Mouse (Mus musculus) MEL (cell line): ENCODE data around the gene Chd1. TPM values are rescaled to one million over a fixed set of nuclear protein-coding genes. Genes with fewer than 3 reads are reported as not detected.

Experiments used
- DNase-seq: peaks from one replicate; pipeline ENCODE4 v3.0.0; 2011; ENCODE audit warnings: low read depth, low spot score
- H3K27ac ChIP-seq: 2 replicates; pipeline ENCODE4 v1.5.1; 2012; ENCODE audit warnings: low read depth, mild to moderate bottlenecking, control low read depth, low read length, moderate library complexity; ENCODE audit not compliant: control insufficient read depth
- H3K27me3 ChIP-seq, 2 experiments: fragments of 150-350 bp in 1 of 2; sonication (generic) in 1 of 2; 2 replicates each; pipeline ENCODE4 v1.6.1; 2012; ENCODE audit warnings: low read length in 2 of 2, mild to moderate bottlenecking in 2 of 2, improper control_type of control experiment in 1 of 2, moderate library complexity in 1 of 2; ENCODE audit not compliant: insufficient read depth in 2 of 2, control insufficient read depth in 1 of 2
- H3K36me3 ChIP-seq, 2 experiments: 2 replicates each; pipeline ENCODE4 v1.6.1; 2012 to 2014; ENCODE audit warnings: low read length in 2 of 2, improper control_type of control experiment in 1 of 2, inconsistent platforms in 1 of 2, mild to moderate bottlenecking in 1 of 2; ENCODE audit not compliant: insufficient read depth in 2 of 2, control insufficient read depth in 1 of 2
- H3K4me1 ChIP-seq, 2 experiments: fragments of 150-350 bp in 1 of 2; sonication (generic) in 1 of 2; 2 replicates each; pipeline ENCODE4 v1.6.1; 2012; ENCODE audit warnings: low read length in 2 of 2, improper control_type of control experiment in 1 of 2, mild to moderate bottlenecking in 1 of 2; ENCODE audit not compliant: insufficient read depth in 2 of 2, control insufficient read depth in 1 of 2
- H3K4me3 ChIP-seq, 2 experiments: fragments of 150-350 bp in 1 of 2; sonication (generic) in 1 of 2; 2 replicates each; pipeline ENCODE4 v1.5.1; 2012; ENCODE audit warnings: low read depth in 2 of 2, low read length in 2 of 2, mild to moderate bottlenecking in 2 of 2, moderate library complexity in 2 of 2, control low read depth in 1 of 2, improper control_type of control experiment in 1 of 2; ENCODE audit not compliant: control insufficient read depth in 1 of 2, insufficient read depth in 1 of 2
- H3K79me2 ChIP-seq: 2 replicates; pipeline ENCODE4 v1.6.1; 2012; ENCODE audit warnings: mild to moderate bottlenecking, low read length, moderate library complexity; ENCODE audit not compliant: control insufficient read depth, poor library complexity, insufficient read depth
- H3K9ac ChIP-seq: 2 replicates; pipeline ENCODE4 v1.6.1; 2012; ENCODE audit warnings: low read depth, mild to moderate bottlenecking, control low read depth, low read length, moderate library complexity; ENCODE audit not compliant: control insufficient read depth, poor library complexity, severe bottlenecking
- H3K9me3 ChIP-seq: fragments of 150-350 bp; sonication (generic); replicated peaks from 2 replicates; pipeline ENCODE4 v1.6.1; 2012; ENCODE audit warnings: mild to moderate bottlenecking, low read length, improper control_type of control experiment, moderate library complexity; ENCODE audit not compliant: insufficient read depth
- BHLHE40 ChIP-seq: IDR thresholded peaks from 2 replicates; pipeline ENCODE4 v1.6.1; 2012; ENCODE audit warnings: low read depth, mild to moderate bottlenecking, inconsistent platforms, low read length, improper control_type of control experiment, borderline replicate concordance
- CTCF ChIP-seq, 3 experiments: IDR thresholded peaks in 2 of 3; conservative IDR thresholded peaks in 1 of 3; 2 replicates each; pipeline ENCODE4 v1.5.1; 2011 to 2012; ENCODE audit warnings: low read length in 3 of 3, low read depth in 2 of 3, mild to moderate bottlenecking in 2 of 3, improper control_type of control experiment in 1 of 3, inconsistent platforms in 1 of 3, mixed read lengths in 1 of 3, moderate library complexity in 1 of 3; ENCODE audit not compliant: control insufficient read depth in 1 of 3, insufficient read depth in 1 of 3, poor library complexity in 1 of 3, severe bottlenecking in 1 of 3
- E2F4 ChIP-seq: IDR thresholded peaks from 2 replicates; pipeline ENCODE4 v1.6.1; 2011; ENCODE audit warnings: low read depth, low read length, improper control_type of control experiment, borderline replicate concordance
- EP300 ChIP-seq, 2 experiments: IDR thresholded peaks; 2 replicates each; pipeline ENCODE4 v1.6.1; 2011; ENCODE audit warnings: improper control_type of control experiment in 2 of 2, low read length in 2 of 2, low read depth in 1 of 2, mild to moderate bottlenecking in 1 of 2
- GABPA ChIP-seq: IDR thresholded peaks from 2 replicates; pipeline ENCODE4 v1.6.1; 2012; ENCODE audit warnings: low read depth, mild to moderate bottlenecking, inconsistent platforms, low read length, improper control_type of control experiment, moderate library complexity
- HCFC1 ChIP-seq: IDR thresholded peaks from 2 replicates; pipeline ENCODE4 v1.6.1; 2012; ENCODE audit warnings: low read depth, mild to moderate bottlenecking, inconsistent platforms, low read length, improper control_type of control experiment, moderate library complexity
- JUND ChIP-seq: IDR thresholded peaks from 2 replicates; pipeline ENCODE4 v1.6.1; 2011; ENCODE audit warnings: low read depth, mild to moderate bottlenecking, improper control_type of control experiment, low read length
- KAT2A ChIP-seq: conservative IDR thresholded peaks from 2 replicates; pipeline ENCODE4 v1.6.1; 2012; ENCODE audit warnings: low read depth, low read length, improper control_type of control experiment, inconsistent platforms
- MAFK ChIP-seq: IDR thresholded peaks from 2 replicates; pipeline ENCODE4 v1.6.1; 2011; ENCODE audit warnings: low read depth, mild to moderate bottlenecking, low read length, improper control_type of control experiment, borderline replicate concordance
- MEF2A ChIP-seq: IDR thresholded peaks from 2 replicates; pipeline ENCODE4 v1.6.1; 2014; ENCODE audit warnings: low read depth, mild to moderate bottlenecking, inconsistent platforms, low read length, improper control_type of control experiment; ENCODE audit not compliant: poor library complexity, insufficient replicate concordance, severe bottlenecking; ENCODE audit errors: extremely low read depth
- MXI1 ChIP-seq: IDR thresholded peaks from 2 replicates; pipeline ENCODE4 v1.6.1; 2011; ENCODE audit warnings: mild to moderate bottlenecking, low read depth, low read length, improper control_type of control experiment
- MYB ChIP-seq: IDR thresholded peaks from 2 replicates; pipeline ENCODE4 v1.6.1; 2011; ENCODE audit warnings: mild to moderate bottlenecking, low read depth, low read length, improper control_type of control experiment
- NELFE ChIP-seq: IDR thresholded peaks from 2 replicates; pipeline ENCODE4 v1.6.1; 2011; ENCODE audit warnings: low read depth, low read length, improper control_type of control experiment
- NRF1 ChIP-seq: IDR thresholded peaks from 2 replicates; pipeline ENCODE4 v1.6.1; 2014; ENCODE audit warnings: low read depth, mild to moderate bottlenecking, inconsistent platforms, low read length, improper control_type of control experiment, moderate library complexity; ENCODE audit not compliant: poor library complexity, insufficient read depth, severe bottlenecking
- POLR2AphosphoS2 ChIP-seq: IDR thresholded peaks from 2 replicates; pipeline ENCODE4 v1.6.1; 2011; ENCODE audit warnings: low read length, improper control_type of control experiment
- POLR2AphosphoS5 ChIP-seq: IDR thresholded peaks from 2 replicates; pipeline ENCODE4 v1.6.1; 2012; ENCODE audit warnings: low read depth, borderline replicate concordance, mild to moderate bottlenecking, inconsistent platforms, low read length, moderate library complexity, mixed read lengths
- RCOR1 ChIP-seq: IDR thresholded peaks from 2 replicates; pipeline ENCODE4 v1.6.1; 2012; ENCODE audit warnings: low read depth, mild to moderate bottlenecking, inconsistent platforms, low read length, improper control_type of control experiment
- SIN3A ChIP-seq: IDR thresholded peaks from 2 replicates; pipeline ENCODE4 v1.6.1; 2012; ENCODE audit warnings: low read length, improper control_type of control experiment, inconsistent platforms
- SMC3 ChIP-seq: IDR thresholded peaks from 2 replicates; pipeline ENCODE4 v1.6.1; 2011; ENCODE audit warnings: low read depth, low read length, improper control_type of control experiment
- TBP ChIP-seq: IDR thresholded peaks from 2 replicates; pipeline ENCODE4 v1.8.0; 2011; ENCODE audit warnings: low read depth, low read length, improper control_type of control experiment
- USF1 ChIP-seq: IDR thresholded peaks from 2 replicates; pipeline ENCODE4 v1.6.1; 2014; ENCODE audit warnings: low read depth, mild to moderate bottlenecking, inconsistent platforms, low read length, improper control_type of control experiment, moderate library complexity
- ZKSCAN1 ChIP-seq: IDR thresholded peaks from 2 replicates; pipeline ENCODE4 v1.6.1; 2012; ENCODE audit warnings: low read depth, mild to moderate bottlenecking, inconsistent platforms, low read length, improper control_type of control experiment, moderate library complexity
- ZMIZ1 ChIP-seq: IDR thresholded peaks from 2 replicates; pipeline ENCODE4 v1.6.1; 2012; ENCODE audit warnings: low read depth, mild to moderate bottlenecking, inconsistent platforms, low read length, improper control_type of control experiment, moderate library complexity
- ZNF384 ChIP-seq: IDR thresholded peaks from 2 replicates; pipeline ENCODE4 v1.6.1; 2012; ENCODE audit warnings: low read depth, mild to moderate bottlenecking, inconsistent platforms, low read length, improper control_type of control experiment
- polyA plus RNA-seq, 2 experiments: library from polyadenylated mRNA; stranded (reverse) in 1 of 2; unstranded in 1 of 2; fragments of >175 nt in 1 of 2; fragments of >200 nt in 1 of 2; gene quantifications; 2 replicates each; pipeline versions ENCODE4 v1.2.1 to v1.2.4; 2012; ENCODE audit warnings: low replicate concordance in 2 of 2, low read depth in 1 of 2; ENCODE audit not compliant: insufficient read length in 2 of 2, insufficient read depth in 1 of 2, missing spikeins in 1 of 2
- total RNA-seq: library from RNA; depleted of rRNA; stranded (reverse); fragments of 300-350 nt; gene quantifications from 2 replicates; pipeline ENCODE4 v1.2.3, GENCODE M21; 2012

The Chd1 gene
- total and polyA plus RNA-seq, 3 experiments = 31.1 to 164 (median 48.8) TPM

DNA sequence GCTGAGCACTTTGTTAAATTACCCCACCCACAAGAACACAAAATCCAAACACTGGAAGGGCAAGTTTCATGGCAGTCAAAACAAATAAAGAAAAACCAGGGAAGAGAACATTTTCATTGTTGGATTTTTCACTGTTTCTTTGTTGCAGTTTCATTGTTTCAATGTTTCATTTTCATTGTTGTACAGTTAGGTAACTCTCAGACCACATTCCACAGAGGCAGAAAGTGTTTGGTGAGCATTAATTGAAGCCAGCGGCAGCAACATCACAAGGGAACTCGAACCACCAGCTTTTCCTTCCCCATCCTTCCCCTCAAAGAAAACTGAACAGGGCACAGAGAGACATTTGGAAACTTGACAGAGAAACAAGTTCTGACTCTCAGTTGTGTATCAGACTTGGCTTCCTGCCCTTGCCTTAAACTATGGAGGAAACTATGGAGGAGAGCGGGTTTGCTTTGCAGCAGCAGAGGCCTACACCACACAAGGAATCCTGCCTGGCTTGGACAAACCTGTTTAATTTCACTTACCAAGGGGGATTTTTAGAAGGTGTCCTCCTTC is 109.0 kb downstream of the Chd1 start:
- TF ChIP-seq USF1 = no peak
- no peak for TF ChIP-seq ZMIZ1
- TF ChIP-seq MXI1 = no peak
- no peak for TF ChIP-seq ZKSCAN1
- no peak for TF ChIP-seq E2F4
- TF ChIP-seq, all 39 proteins: peak for 0
- no peaks in the 10 kb centered on the region for H3K9me3 ChIP-seq
- no peaks in the 10 kb centered on the region for H3K79me2 ChIP-seq
- H3K9ac ChIP-seq = no peak overlapping the region
- no peaks in the 10 kb centered on the region for H3K27me3 ChIP-seq
- no peak overlapping the region for H3K4me3 ChIP-seq
- no peaks in the 10 kb centered on the region for H3K36me3 ChIP-seq
- no peaks in the 10 kb centered on the region; a peak in 1 of 4 replicates for H3K4me1 ChIP-seq
- DNase-seq = no peak
- no peak overlapping the region for H3K27ac ChIP-seq

DNA sequence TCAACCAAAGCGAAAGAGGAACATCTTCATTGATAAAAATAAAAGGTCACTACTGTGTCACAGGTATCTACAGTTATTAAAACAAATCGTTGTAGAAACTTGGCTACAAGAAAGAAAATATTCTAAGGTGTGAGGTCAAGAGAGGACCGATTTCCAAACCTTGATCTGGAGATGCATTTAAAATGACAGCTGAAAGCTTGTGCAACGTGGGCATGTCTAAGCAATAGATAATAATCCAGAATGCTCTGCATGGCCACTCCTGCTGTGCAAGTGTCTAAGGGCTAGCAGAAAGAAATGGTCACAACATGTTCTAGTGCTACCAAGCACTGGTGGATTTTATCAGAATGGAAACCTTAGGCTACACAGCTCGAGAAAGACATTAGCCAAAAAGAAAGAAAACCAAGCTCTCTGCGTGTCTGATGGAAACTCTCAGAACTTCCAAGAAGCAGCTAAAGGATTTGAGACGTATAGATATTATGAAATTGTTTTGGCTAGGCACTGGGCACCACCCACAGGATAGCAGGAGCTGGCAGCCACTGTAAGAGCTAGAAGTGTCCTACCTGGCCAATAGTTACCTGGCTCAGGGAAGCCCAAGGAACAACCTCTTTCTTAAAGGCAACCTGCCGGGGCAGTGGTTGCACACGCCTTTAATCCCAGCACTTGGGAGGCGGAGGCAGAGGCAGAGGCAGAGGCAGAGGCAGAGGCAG is 110.7 kb downstream of the Chd1 start:
- H3K4me1 ChIP-seq = no peaks in the 10 kb centered on the region; a peak in 1 of 4 replicates
- no peak overlapping the region for H3K9ac ChIP-seq
- no peaks in the 10 kb centered on the region for H3K79me2 ChIP-seq
- H3K36me3 ChIP-seq = no peaks in the 10 kb centered on the region
- DNase-seq = no peak
- no peak overlapping the region for H3K4me3 ChIP-seq
- no peaks in the 10 kb centered on the region for H3K27me3 ChIP-seq
- no peaks in the 10 kb centered on the region for H3K9me3 ChIP-seq
- no peak for TF ChIP-seq BHLHE40
- no peak for TF ChIP-seq HCFC1
- TF ChIP-seq POLR2AphosphoS5 = no peak
- TF ChIP-seq JUND = no peak
- no peak for TF ChIP-seq KAT2A
- no peak for TF ChIP-seq NELFE
- no peak for TF ChIP-seq RCOR1
- TF ChIP-seq POLR2AphosphoS2 = no peak
- no peak for TF ChIP-seq GABPA
- TF ChIP-seq MYB = no peak
- TF ChIP-seq CTCF (IDR thresholded peaks at IDR 0.05 in 2 of 3, conservative IDR thresholded peaks at IDR 0.05 in 1 of 3; ENCODE audit: control insufficient read depth in 1 of 3, insufficient read depth in 1 of 3, low read depth in 2 of 3, low read length in 3 of 3, poor library complexity in 1 of 3, severe bottlenecking in 1 of 3) = no peak
- TF ChIP-seq SMC3 = no peak
- TF ChIP-seq MAFK = no peak
- no peak for TF ChIP-seq TBP
- no peak for TF ChIP-seq ZMIZ1
- TF ChIP-seq MEF2A = no peak
- no peak for TF ChIP-seq EP300 (IDR thresholded peaks at IDR 0.05; ENCODE audit: low read depth in 1 of 2, low read length in 2 of 2)
- no peak for TF ChIP-seq SIN3A
- no peak for TF ChIP-seq ZNF384
- no peak for TF ChIP-seq NRF1
- H3K27ac ChIP-seq = no peak overlapping the region
